Mouse (Mus musculus): ENCODE measurements at regions not wholly inside any gene's neighbourhood (a gene's known extent, or its start where the extent isn't known, plus 50 kb on each side); places are given as distances from the start of the nearest gene placed in this dataset.
A peak's percentile ranks its signal among the peaks of the same experiment; 100 is the strongest.

DNA sequence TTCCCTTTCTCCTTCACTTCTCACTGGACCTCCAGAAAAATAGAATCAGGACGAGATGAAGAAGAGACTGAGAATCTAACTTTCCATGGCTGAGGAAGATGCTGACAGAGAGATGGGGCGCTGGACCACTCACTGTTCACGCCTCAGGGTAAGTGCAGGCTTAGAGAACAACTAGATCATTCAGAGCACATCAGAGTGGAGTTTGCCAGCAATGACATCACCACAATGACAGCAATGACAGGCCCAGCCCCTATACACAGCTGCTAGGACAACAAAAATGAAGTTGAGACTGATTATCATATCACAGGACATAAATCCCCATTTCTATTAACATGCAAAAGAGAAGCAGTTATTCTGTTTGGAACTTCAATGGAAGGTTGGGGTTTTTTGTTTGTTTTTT, 350.4 kb upstream of the 5930422O12Rik start:
- 74% methylated on average over 3 of the region's 3 CpGs for WGBS

DNA sequence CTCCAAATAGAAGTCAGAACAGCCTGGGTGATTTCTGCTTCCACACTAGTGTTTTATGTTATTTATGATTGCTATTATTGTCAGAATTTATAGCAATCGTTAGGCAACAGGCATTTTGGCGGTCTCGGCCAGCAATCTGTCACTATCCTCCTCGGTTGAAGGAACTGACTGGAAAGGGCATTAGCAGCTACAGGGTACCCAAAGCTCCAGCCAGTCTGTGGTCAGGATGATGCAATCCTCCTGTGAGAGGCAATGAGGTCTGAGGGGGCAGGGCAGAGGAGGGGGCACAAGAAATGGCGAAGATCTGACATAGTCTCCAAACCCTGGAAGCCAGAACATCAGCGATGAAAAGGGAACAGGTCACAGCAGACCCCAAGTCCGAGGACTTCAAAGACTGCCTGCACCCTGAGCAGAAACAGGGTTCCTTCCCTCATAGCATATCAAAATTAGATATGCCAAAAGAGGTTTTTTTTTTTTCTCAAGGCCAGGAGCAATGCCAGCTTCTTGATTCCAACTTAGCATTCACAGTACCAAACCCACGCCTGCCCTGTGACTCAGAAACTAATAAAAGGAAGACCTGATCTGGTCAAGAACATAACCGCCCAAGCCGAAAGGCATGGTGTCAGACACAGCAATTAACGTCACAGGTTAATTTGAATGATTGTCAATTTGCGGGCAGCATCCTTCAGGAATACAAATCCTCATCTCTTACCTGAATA, 348.5 kb upstream of the 5930422O12Rik start:
- 58% methylated on average over 12 of the region's 12 CpGs for WGBS
- Histone ChIP-seq H3K4me3 (ENCODE audit: low read length) (no peak overlapping the region), H3K27ac (ENCODE audit: low read depth, low read length) (no peak overlapping the region), H3K27me3 (ENCODE audit: control insufficient read depth, insufficient read depth, low read length) (no peaks in the 10 kb centered on the region), H3K4me1 (ENCODE audit: control insufficient read depth, insufficient read depth, low read length) (no peaks in the 10 kb centered on the region), H3K4me2 (replicated peaks; ENCODE audit: low read depth, low read length) (no peak overlapping the region), H3K36me3 (ENCODE audit: control insufficient read depth, insufficient read depth, low read length) (no peaks in the 10 kb centered on the region), H3K9me3 (ENCODE audit: control insufficient read depth, low read length) (no peaks in the 10 kb centered on the region), H3K9ac (ENCODE audit: low read depth, low read length) (no peak overlapping the region)
- no peak for ATAC-seq (ENCODE audit: low FRiP score, low TSS enrichment)

More for the DNA sequence above, 350.4 kb upstream of the 5930422O12Rik start:
- Histone ChIP-seq H3K4me2 (replicated peaks; ENCODE audit: low read depth, low read length) (no peak overlapping the region), H3K27ac (ENCODE audit: low read depth, low read length) (no peak overlapping the region), H3K36me3 (ENCODE audit: control insufficient read depth, insufficient read depth, low read length) (no peaks in the 10 kb centered on the region), H3K9ac (ENCODE audit: low read depth, low read length) (no peak overlapping the region), H3K9me3 (ENCODE audit: control insufficient read depth, low read length) (no peaks in the 10 kb centered on the region), H3K27me3 (ENCODE audit: control insufficient read depth, insufficient read depth, low read length) (no peaks in the 10 kb centered on the region), H3K4me3 (ENCODE audit: low read length) (no peak overlapping the region), H3K4me1 (ENCODE audit: control insufficient read depth, insufficient read depth, low read length) (no peaks in the 10 kb centered on the region)
- no peak for ATAC-seq (ENCODE audit: low FRiP score, low TSS enrichment)

DNA sequence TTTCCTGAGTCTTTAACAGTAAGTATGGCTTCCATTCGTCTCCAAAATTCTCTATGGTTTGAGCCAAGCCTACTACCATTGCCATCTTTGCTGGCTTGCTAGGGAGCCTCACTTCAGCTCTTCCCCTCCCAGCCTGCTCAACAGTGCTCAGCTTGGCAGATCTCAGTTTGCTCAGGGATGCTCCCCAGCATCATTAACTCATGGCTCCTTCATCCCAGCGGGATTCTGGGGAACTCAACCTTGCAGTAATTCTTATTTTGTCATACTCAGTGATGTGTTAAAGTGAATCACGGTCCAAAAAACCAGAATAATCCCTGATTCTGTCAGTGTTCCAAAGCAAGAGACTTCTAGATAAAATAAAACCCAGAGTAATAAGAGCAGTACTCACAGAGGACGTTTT, 346.6 kb upstream of the 5930422O12Rik start:
- Histone ChIP-seq H3K9me3 (ENCODE audit: control insufficient read depth, low read length) (no peaks in the 10 kb centered on the region), H3K9ac (ENCODE audit: low read depth, low read length) (no peak overlapping the region), H3K27ac (ENCODE audit: low read depth, low read length) (no peak overlapping the region), H3K4me2 (replicated peaks; ENCODE audit: low read depth, low read length) (no peak overlapping the region), H3K4me1 (ENCODE audit: control insufficient read depth, insufficient read depth, low read length) (no peaks in the 10 kb centered on the region), H3K4me3 (ENCODE audit: low read length) (no peak overlapping the region), H3K36me3 (ENCODE audit: control insufficient read depth, insufficient read depth, low read length) (no peaks in the 10 kb centered on the region), H3K27me3 (ENCODE audit: control insufficient read depth, insufficient read depth, low read length) (no peaks in the 10 kb centered on the region)
- WGBS: 78% methylated on average over 4 of the region's 4 CpGs
- no peak for ATAC-seq (ENCODE audit: low FRiP score, low TSS enrichment)

DNA sequence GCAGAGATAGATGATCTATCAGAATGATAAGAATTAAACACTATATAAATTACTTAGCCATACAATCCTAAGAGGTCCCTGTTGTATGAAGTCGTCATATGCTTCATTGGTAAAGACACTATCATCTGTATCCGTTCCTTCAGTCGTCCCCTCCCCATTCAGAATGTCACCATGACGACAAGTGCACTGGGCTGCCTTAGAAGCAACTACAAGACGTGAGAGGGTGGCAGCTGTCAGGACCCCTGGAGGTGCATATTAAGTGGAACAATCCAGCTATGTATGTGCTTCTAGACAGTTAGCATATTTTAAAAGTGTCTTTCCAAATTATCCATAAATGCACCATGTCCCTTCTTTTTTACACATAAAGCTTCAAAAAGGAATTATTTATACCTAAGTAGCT, 343.0 kb upstream of the 5930422O12Rik start:
- H3K27ac ChIP-seq (ENCODE audit: low read depth, low read length): no peak overlapping the region
- no peaks in the 10 kb centered on the region for H3K27me3 ChIP-seq (ENCODE audit: control insufficient read depth, insufficient read depth, low read length)
- H3K36me3 ChIP-seq (ENCODE audit: control insufficient read depth, insufficient read depth, low read length): no peaks in the 10 kb centered on the region
- H3K4me3 ChIP-seq (ENCODE audit: low read length): no peak overlapping the region
- H3K9me3 ChIP-seq (ENCODE audit: control insufficient read depth, low read length): no peaks in the 10 kb centered on the region
- H3K4me2 ChIP-seq (replicated peaks; ENCODE audit: low read depth, low read length): no peak overlapping the region
- no peak for ATAC-seq (ENCODE audit: low FRiP score, low TSS enrichment)
- H3K4me1 ChIP-seq (ENCODE audit: control insufficient read depth, insufficient read depth, low read length): no peaks in the 10 kb centered on the region
- WGBS: 66% methylated on average over 5 of the region's 5 CpGs
- no peak overlapping the region for H3K9ac ChIP-seq (ENCODE audit: low read depth, low read length)

DNA sequence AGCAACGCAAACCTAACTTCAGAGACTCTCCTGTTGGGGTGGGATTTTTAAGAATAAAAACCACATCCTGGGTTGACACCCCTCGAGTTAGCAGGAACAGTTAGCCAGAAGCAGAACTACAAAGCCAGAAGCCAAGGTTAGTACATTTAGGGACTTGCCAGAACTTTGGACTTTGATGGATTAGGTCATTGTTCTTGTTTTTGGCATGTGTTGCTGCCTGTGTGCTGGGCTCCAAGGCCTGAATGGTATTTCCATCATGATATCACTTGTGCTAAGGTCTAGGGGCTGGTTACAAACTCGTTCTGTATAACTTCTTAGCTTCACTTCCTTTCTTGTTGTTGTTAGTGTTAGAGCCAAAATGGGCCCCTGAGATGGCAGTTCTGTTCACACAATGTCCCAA, 338.8 kb upstream of the 5930422O12Rik start:
- no peak overlapping the region for H3K27ac ChIP-seq (ENCODE audit: low read depth, low read length)
- no peak for ATAC-seq (ENCODE audit: low FRiP score, low TSS enrichment)
- no peaks in the 10 kb centered on the region for H3K4me1 ChIP-seq (ENCODE audit: control insufficient read depth, insufficient read depth, low read length)
- no peaks in the 10 kb centered on the region for H3K36me3 ChIP-seq (ENCODE audit: control insufficient read depth, insufficient read depth, low read length)
- no peak overlapping the region for H3K4me2 ChIP-seq (replicated peaks; ENCODE audit: low read depth, low read length)
- no peak overlapping the region for H3K4me3 ChIP-seq (ENCODE audit: low read length)
- H3K9ac ChIP-seq (ENCODE audit: low read depth, low read length): no peak overlapping the region
- H3K27me3 ChIP-seq (ENCODE audit: control insufficient read depth, insufficient read depth, low read length): no peaks in the 10 kb centered on the region
- WGBS: 74% methylated on average over 3 of the region's 3 CpGs
- H3K9me3 ChIP-seq (ENCODE audit: control insufficient read depth, low read length): no peaks in the 10 kb centered on the region

DNA sequence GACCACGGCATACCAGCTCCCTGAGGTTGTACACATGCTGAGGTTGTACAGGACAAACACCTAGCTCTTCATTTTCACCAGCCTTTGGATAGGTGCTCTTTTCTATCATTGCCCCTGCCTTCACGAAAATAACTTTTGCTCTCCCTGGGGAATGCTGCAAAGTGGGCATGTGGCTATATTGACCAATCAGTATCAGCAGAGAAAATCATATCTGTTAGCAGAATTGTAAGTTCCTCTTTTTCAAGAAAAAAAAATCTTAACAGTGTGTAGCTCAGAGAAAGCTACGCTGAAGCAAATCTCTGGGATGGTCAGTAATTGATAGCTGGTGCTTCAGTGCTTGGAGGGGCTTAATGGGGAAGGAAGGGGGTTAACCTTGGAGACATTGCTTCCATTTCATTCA, 319.6 kb upstream of the 5930422O12Rik start:
- no peaks in the 10 kb centered on the region for H3K4me1 ChIP-seq (ENCODE audit: control insufficient read depth, insufficient read depth, low read length)
- no peak for ATAC-seq (ENCODE audit: low FRiP score, low TSS enrichment)
- 82% methylated on average over 3 of the region's 3 CpGs for WGBS
- no peaks in the 10 kb centered on the region for H3K9me3 ChIP-seq (ENCODE audit: control insufficient read depth, low read length)
- no peak overlapping the region for H3K9ac ChIP-seq (ENCODE audit: low read depth, low read length)
- H3K27me3 ChIP-seq (ENCODE audit: control insufficient read depth, insufficient read depth, low read length): no peaks in the 10 kb centered on the region
- H3K4me3 ChIP-seq (ENCODE audit: low read length): no peak overlapping the region
- no peak overlapping the region for H3K4me2 ChIP-seq (replicated peaks; ENCODE audit: low read depth, low read length)
- no peaks in the 10 kb centered on the region for H3K36me3 ChIP-seq (ENCODE audit: control insufficient read depth, insufficient read depth, low read length)
- no peak overlapping the region for H3K27ac ChIP-seq (ENCODE audit: low read depth, low read length)

DNA sequence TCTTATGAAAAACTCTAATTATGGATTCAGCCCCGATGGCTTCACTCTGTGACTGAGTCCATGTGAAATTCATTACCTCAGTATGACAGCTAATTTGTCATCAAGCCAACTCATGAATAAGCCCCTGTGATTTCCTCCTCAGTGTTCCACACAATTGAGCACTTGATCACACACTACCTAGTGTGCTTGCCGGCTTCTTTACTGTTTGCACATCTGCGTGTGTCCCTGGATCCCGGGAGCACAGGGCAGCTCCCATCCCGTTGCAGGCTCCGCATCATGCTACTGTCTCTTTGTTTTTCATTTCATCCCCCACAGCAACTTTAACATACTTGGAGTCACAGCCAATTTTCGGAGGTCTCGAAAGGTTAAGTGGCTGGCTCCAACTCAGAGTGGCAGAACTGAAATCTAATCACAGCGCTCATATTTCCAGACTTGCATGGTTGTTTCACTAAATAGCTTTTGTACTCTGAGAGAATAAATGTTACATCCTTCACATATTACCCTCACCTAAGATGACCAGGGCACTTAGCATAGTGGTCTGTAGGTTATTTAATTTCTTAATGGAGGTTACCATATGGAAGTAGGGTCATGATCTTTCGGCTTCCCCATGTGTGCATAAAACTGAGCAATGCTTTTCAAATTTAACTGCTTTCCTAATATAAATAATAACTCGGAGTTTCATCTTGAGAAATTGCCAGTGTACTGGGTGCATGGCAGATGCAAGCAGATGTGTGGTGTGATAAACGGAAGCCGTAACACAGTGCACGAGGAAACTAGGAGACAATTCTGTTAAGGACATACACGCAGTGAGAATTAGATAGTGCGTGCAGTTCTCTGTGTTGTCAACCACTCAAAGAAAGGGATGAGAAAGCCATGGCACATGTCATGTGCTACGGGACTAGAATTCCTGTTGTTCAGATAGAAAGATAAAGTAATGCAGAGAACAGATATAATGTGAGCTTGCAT, 313.0 kb upstream of the 5930422O12Rik start:
- H3K4me2 ChIP-seq (replicated peaks; ENCODE audit: low read depth, low read length): no peak overlapping the region
- no peak overlapping the region for H3K9ac ChIP-seq (ENCODE audit: low read depth, low read length)
- no peaks in the 10 kb centered on the region for H3K36me3 ChIP-seq (ENCODE audit: control insufficient read depth, insufficient read depth, low read length)
- H3K4me3 ChIP-seq (ENCODE audit: low read length): no peak overlapping the region
- 46% methylated on average over 17 of the region's 17 CpGs for WGBS
- peak; percentile 88; the same call in 1 of the 2 replicates for ATAC-seq (ENCODE audit: low FRiP score, low TSS enrichment)
- H3K27me3 ChIP-seq (ENCODE audit: control insufficient read depth, insufficient read depth, low read length): no peaks in the 10 kb centered on the region
- peaks cover 4% of the 10 kb centered on the region; the same call in 1 of the 2 replicates for H3K4me1 ChIP-seq (ENCODE audit: control insufficient read depth, insufficient read depth, low read length)
- no peaks in the 10 kb centered on the region for H3K9me3 ChIP-seq (ENCODE audit: control insufficient read depth, low read length)
- no peak overlapping the region for H3K27ac ChIP-seq (ENCODE audit: low read depth, low read length)

DNA sequence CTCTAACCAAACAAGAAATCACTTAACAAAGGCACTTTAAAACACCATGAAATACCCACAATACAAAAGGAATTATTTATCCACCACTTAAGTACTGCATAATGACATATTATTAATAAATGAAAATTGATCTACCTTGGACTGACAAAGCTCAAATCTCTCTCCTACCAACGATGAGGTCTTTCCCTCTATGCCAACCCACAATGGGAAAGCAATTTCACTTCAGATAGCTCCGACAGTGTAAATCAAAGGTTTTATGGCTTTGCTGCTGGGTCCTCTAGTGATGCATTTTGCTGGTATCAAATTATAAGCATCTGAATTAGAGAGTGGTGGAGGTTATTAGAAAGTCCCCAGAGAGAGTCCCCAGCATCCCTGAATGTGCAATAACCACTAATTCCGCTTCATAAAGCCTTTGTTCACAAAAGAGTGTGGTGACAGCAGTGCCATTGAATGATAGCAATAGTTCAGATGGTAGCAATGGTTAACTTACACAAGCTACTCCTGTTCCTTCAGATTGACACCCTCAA, 305.4 kb upstream of the 5930422O12Rik start:
- 57% methylated on average over 3 of the region's 3 CpGs for WGBS
- Histone ChIP-seq H3K4me3 (ENCODE audit: low read length) (no peak overlapping the region), H3K4me1 (ENCODE audit: control insufficient read depth, insufficient read depth, low read length) (no peaks in the 10 kb centered on the region), H3K36me3 (ENCODE audit: control insufficient read depth, insufficient read depth, low read length) (no peaks in the 10 kb centered on the region), H3K9me3 (ENCODE audit: control insufficient read depth, low read length) (no peaks in the 10 kb centered on the region), H3K9ac (ENCODE audit: low read depth, low read length) (no peak overlapping the region), H3K27ac (ENCODE audit: low read depth, low read length) (no peak overlapping the region), H3K4me2 (replicated peaks; ENCODE audit: low read depth, low read length) (no peak overlapping the region), H3K27me3 (ENCODE audit: control insufficient read depth, insufficient read depth, low read length) (no peaks in the 10 kb centered on the region)
- ATAC-seq (ENCODE audit: low FRiP score, low TSS enrichment): no peak

DNA sequence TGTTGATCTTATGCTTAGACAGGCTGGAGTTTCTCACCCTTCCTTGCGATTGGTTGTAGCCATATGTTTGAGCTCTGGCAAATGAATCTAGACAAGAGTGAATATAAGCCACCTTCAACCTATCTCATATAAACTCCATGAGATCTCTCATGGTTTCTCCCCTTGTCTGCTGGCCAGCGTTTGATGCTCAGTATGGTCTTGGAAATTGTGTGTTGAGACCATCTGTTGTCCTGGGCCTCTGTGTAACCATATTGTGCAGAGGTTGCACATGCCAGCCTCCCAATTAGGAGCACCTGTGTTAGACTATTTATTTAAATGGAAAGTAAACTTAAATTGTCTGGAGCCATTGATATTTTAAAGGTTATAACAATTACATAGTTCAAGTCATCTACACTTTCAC, 301.5 kb upstream of the 5930422O12Rik start:
- H3K4me1 ChIP-seq (ENCODE audit: control insufficient read depth, insufficient read depth, low read length): no peaks in the 10 kb centered on the region
- H3K4me3 ChIP-seq (ENCODE audit: low read length): no peak overlapping the region
- no peaks in the 10 kb centered on the region for H3K9me3 ChIP-seq (ENCODE audit: control insufficient read depth, low read length)
- H3K9ac ChIP-seq (ENCODE audit: low read depth, low read length): no peak overlapping the region
- no peak overlapping the region for H3K27ac ChIP-seq (ENCODE audit: low read depth, low read length)
- no peak for ATAC-seq (ENCODE audit: low FRiP score, low TSS enrichment)
- WGBS: 94% methylated on average over 2 of the region's 2 CpGs
- no peak overlapping the region for H3K4me2 ChIP-seq (replicated peaks; ENCODE audit: low read depth, low read length)
- no peaks in the 10 kb centered on the region for H3K36me3 ChIP-seq (ENCODE audit: control insufficient read depth, insufficient read depth, low read length)
- H3K27me3 ChIP-seq (ENCODE audit: control insufficient read depth, insufficient read depth, low read length): no peaks in the 10 kb centered on the region
